ENCODE assay signal across 7 mouse cellular contexts in genomic region chr10:80900318-80901247, GRCm38 (mm10). TPM values are rescaled to one million over a fixed set of nuclear protein-coding genes. Genes with fewer than 3 reads are reported as not detected.
DNase-seq lines count a peak whose midpoint lies in the region; ATAC-seq lines count a peak whose summit lies in the region.

TSS of gene Timm13 (minus strand) at chr10:80900969.

- H3K27ac ChIP-seq in intestine, embryonic 15.5 days = peak within 1 kb of the TSS; percentile 76
- H3K27ac ChIP-seq in midbrain, embryonic 10.5 days (replicated peaks) = peak within 1 kb of the TSS; percentile 92

- peak within 1 kb of the TSS; percentile 77 for H3K9ac ChIP-seq in intestine, embryonic 15.5 days

- DNase-seq in adrenal gland, adult 2 months = peak; percentile 99
- DNase-seq in embryo, embryonic 11.5 days (ENCODE audit: low read depth, low spot score) = peak; percentile 99
- peak; percentile 94 to 96 for DNase-seq in gastrocnemius, postnatal 36 days
- peak; percentile 99 to 100 for DNase-seq in left cerebral cortex, postnatal 25 days (ENCODE audit: low spot score in 2 of 2)
- DNase-seq in midbrain, embryonic 10.5 days (ENCODE audit: low spot score) = peak; percentile 99
- DNase-seq in right cerebral cortex, postnatal 4 days = peak; percentile 94

- H3K9me3 ChIP-seq in intestine, embryonic 15.5 days = no peaks in the 10 kb centered on the region
- H3K9me3 ChIP-seq in midbrain, embryonic 10.5 days (replicated peaks) = no peaks in the 10 kb centered on the region

- peaks cover 26% of the 10 kb centered on the region for H3K4me1 ChIP-seq in intestine, embryonic 15.5 days (replicated peaks)
- peaks cover 36% of the 10 kb centered on the region for H3K4me1 ChIP-seq in midbrain, embryonic 10.5 days

- WGBS in intestine, embryonic 15.5 days = under 1% methylated on average over 72 of the region's 72 CpGs
- WGBS in midbrain, embryonic 10.5 days = under 1% methylated on average over 72 of the region's 72 CpGs

- peaks cover 34% of the 10 kb centered on the region for H3K36me3 ChIP-seq in intestine, embryonic 15.5 days
- H3K36me3 ChIP-seq in midbrain, embryonic 10.5 days = peaks cover 69% of the 10 kb centered on the region

- intact Hi-C loops in gastrocnemius, postnatal 36 days (cut with DNase I) = no loop called here
- intact Hi-C loops in left cerebral cortex, postnatal 25 days (cut with DNase I) = no loop called here

- H3K4me2 ChIP-seq in intestine, embryonic 15.5 days (replicated peaks) = peak within 1 kb of the TSS; percentile 83

- no peaks in the 10 kb centered on the region for H3K27me3 ChIP-seq in intestine, embryonic 15.5 days (replicated peaks)
- no peaks in the 10 kb centered on the region for H3K27me3 ChIP-seq in midbrain, embryonic 10.5 days (ENCODE audit: low read depth, poor library complexity, severe bottlenecking)

- peak; percentile 97 for ATAC-seq in intestine, embryonic 15.5 days

- H3K4me3 ChIP-seq in intestine, embryonic 15.5 days (replicated peaks) = peak within 1 kb of the TSS; percentile 72
- H3K4me3 ChIP-seq in midbrain, embryonic 10.5 days = peak within 1 kb of the TSS; percentile 95

RNA-seq across cellular contexts. Expression of gene Timm13, which starts in this region (rescaled TPM):
- total RNA-seq in adrenal gland, adult 2 months (2021) = 100 to 1,000 TPM; 174 to 231 TPM
- polyA plus RNA-seq in adrenal gland, adult 2 months (2012; rRNA removed) = 236 and 243 TPM in 2 replicates
- 100 to 1,000 TPM; 106 to 120 TPM for total RNA-seq in gastrocnemius, postnatal 36 days (2021)
- polyA plus RNA-seq in intestine, embryonic 15.5 days (2015; fragmentation: Nextera tagmentation; extraction: Ambion mirVana) = 363 and 364 TPM in 2 replicates
- total RNA-seq in left cerebral cortex, postnatal 25 days (2021) = 100 to 1,000 TPM; 139 TPM
- polyA plus RNA-seq in midbrain, embryonic 10.5 days (2016; fragmentation: Nextera tagmentation; extraction: Ambion mirVana) = 335 and 382 TPM in 2 replicates

Comparison
In these comparisons a context has a peak if more than half of its experiments do, and no peak if none do; other contexts are left out.
1. Peak in every context shown above with its lines: DNase-seq, ATAC-seq, H3K4me3 ChIP-seq and H3K27ac ChIP-seq.